Mouse (Mus musculus) left cerebral cortex, adult 8-10 months (tissue): ENCODE results near the gene Gas7. TPM values are rescaled to one million over a fixed set of nuclear protein-coding genes. Genes with fewer than 3 reads are reported as not detected.

Experiments
- DNase-seq, 2 experiments: peaks; one replicate each; pipeline ENCODE4 v3.0.0; 2022; ENCODE audit warnings: low spot score in 2 of 2
- total RNA-seq, 4 experiments: library from RNA; stranded (reverse); gene quantifications; 2 replicates each; pipeline ENCODE4 v1.2.4; 2022

The Gas7 gene
- total RNA-seq, 4 experiments from 2014 or later = 532 to 564 (median 545) TPM

GRCm38 (mm10) chr11:67681871-67682270 lies 226.6 kb downstream of the Gas7 start:
- no peak for DNase-seq

DNA sequence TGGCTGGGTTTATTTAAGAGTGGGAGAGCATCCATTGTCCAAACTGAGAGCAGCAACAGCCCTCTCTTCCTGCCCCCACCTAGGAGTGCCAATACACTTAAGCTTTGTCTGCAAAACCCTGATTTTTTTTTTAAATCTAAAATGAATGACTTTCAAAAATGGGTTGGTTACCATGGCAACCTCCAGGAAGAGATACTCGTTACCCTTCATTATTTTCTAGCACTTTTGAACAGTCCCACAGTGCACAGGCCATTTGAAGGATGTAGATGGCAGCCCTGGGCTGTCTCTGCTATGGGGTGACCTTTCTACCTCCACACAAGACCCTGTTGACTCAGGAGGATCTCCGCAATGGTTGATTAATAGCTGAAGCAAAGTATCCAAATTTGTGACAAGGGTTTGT lies 230.9 kb downstream of the Gas7 start:
- no peak for DNase-seq

DNA sequence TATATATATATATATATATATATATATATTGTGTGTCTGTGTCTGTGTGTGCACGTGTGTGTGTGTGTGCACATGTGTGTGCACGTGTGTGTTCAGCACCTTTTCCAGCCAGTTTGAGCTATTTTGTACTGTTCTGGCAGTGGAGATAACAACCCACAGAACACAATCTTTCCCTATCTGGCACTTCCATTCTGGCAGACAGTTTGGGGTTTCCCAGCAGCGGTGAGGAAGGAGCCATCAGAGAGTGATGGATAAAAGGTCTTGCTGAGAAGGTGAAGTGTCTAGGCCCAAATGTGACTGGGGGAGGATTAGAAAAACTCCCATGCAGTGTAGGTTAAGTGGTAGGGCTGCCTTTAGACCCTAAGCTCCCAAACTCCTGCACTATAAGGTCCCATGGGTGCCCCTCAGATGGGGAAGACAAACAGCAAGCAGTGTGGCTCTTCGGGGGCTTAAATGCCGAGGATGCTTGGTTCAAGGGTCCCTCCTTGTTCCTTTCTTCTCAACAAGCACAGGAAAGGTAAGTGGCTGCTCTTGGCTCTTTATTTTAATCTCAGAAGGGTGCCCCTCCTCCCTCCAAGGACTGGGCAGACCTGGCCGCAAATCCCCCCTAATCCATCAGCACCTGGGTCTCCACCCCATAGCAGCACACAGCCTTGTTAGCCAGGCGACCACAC lies 239.6 kb downstream of the Gas7 start, which contains the start of gene Rcvrn:
Gene Rcvrn, plus strand, starts transcription at position 624 of the 674 bp plus-strand sequence.
- DNase-seq = no peak

DNA sequence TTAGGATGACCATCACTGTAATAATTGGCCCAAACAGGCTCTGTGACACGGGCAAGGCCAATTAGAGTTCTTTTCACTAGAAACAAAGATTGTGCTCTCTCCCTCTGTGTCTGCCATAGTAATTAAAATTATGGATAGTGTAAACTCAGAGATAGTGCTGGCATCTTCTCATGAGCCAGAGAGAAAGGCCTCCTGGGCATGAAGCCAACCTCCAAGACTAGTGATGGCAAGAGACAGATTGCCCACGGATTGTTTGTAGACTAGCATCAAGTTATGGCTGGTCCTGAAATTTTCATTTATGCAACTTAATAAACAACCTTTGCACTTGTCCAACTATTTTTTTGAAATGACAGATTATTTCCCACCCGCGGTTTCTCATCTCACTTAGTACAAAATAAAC lies 257.7 kb downstream of the Gas7 start:
- no peak for DNase-seq

DNA sequence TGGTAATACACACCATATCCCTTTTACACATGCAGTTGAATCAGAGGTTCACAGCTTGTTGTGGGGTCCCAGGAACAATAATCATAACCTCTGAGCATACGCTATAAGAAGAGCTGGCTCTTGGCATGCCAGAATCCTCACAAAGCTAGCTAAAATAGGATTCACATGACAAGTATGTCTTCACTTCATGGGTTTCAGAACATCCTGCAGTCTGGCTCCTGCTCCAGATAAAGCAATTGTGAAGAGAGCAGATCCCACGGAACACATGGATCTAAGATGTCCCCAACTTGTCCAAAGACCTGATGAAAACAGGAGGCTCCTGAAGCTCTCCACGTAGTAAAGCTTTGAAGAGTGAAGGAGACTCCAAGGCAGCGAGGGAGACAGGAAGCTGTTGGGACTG lies 260.1 kb downstream of the Gas7 start:
- DNase-seq = no peak

DNA sequence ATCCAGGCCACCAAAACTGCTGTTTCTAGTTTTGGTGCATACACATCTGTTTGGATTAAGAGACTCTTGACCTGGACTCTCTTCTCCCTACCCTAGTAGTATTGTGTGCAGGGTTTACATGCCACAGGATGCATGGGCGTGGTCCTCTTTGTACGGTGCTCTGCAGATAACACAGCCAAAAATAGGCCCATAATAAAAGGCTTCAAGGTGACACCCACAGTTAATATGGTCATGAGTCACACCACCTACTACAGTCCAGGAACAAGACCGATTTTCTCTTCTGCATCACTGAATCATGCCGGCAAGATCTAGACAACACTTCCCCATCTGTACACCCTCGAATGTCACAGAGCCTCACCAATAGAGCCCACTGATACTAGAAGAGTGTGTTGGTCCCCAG lies 266.2 kb downstream of the Gas7 start:
- peak in 1 of 2 experiments; percentile 28 for DNase-seq

DNA sequence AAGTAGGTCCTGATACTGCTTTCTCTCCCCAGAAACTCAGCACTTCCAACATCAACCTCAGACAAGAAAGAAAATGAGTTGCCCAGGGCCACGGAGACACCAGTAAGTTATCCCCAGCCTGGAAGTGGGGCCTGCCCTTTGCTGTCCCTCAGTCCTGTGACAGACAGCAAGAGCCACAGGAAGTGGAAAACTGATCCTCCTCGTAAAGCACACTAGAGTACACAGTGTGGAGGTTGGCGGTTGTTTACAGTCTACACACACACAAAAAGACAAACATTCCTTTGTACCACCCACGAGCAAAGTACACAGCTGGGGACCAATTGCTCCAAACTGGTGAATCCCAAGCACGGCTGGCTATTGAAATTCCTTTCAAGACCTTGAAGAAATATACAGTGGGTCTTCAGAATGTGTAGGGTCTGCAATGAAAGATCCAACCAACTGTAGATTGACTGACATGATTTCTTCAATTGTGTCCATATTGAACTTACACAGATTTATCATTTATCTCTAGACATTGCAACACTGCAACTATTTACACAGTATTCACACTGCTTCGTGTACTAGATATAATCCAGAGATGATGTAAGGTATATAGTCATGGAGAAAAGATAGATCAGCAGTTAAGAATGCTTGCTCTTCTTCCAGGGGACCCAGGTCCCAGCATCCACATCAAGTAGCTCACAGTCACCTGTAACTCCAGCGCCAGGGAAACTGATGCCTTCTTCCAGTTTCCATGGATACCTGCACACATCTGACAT lies 267.3 kb downstream of the Gas7 start:
- no peak for DNase-seq

GRCm38 (mm10) chr11:67723231-67724013 lies 268.2 kb downstream of the Gas7 start:
- peak in 1 of 2 experiments; percentile 76 for DNase-seq

DNA sequence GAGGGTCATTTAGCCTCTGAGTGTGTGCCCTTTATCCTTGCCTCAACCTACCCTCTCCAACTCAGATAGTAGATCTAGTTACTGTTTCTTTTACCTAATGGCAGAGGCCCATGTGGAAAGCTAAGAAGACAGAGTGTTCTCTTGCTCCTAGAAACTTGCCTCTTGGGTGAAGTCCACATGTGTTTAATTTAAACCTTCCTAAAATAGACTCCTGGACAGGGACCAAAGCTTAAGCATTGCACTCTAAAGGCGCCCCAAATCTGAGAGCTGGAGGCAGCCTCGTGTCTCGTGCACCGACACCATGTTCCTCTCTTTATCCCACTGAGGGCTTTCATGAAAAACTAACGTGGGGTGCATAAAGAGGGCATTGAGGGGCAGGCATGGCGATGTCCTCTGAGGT lies 271.9 kb downstream of the Gas7 start:
- no peak for DNase-seq

DNA sequence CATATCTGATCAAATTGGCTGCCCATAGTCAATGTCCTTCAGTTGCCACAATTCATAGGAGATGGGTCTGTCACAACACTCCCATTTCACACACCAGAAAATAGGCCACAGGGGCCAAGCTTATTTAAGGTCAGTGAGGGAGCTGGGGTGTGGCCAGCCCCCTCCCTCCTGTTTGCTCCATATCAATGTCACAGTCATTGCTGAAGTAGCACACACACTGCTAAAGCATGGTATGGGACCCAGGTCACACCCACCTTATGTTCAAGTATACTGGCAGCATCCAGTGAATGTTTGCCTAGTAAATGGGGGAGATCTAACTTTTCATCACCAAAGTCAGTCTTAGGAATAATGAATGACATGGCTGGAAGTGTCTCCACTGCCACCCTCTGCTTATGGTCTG lies 273.5 kb downstream of the Gas7 start:
- no peak for DNase-seq

DNA sequence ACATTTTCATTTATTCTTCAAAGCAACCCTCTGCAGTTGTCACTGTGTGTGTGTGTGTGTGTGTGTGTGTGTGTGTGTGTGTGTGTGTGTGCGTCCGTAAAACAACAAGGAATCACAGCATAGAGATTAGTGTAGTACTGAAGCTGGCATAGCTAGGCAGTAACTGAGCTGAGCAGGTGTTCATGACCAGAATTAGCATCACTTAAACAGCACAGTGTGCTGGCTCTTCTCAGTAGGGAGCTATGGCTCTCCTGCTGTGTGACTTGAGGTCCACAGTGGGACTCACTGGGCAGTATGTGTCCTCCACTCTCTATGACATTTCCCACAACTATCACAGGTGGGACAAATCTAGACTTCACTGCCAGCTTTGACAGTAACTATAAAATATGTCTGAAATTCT lies 275.8 kb downstream of the Gas7 start:
- no peak for DNase-seq

DNA sequence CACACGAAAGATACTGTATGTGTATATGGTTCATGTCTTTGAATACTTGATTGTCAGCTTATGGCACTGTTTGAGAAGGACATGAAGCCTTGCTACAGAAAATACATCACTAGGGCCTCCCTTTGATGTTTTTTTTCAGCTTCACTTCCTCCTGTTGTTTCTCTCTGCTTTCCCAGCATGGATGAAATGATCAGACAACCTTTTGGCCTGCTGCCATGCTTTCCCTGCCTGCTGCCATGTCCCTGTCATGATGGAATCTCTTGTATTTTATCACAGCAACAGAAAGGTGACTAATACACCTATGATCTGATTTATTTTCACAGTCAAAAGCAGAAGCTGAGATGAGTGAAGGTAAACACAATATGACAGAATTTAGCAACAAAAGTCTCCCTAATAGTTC lies 278.5 kb downstream of the Gas7 start:
- no peak for DNase-seq

GRCm38 (mm10) chr11:67734597-67734996 lies 279.4 kb downstream of the Gas7 start:
- DNase-seq = peak in 1 of 2 experiments; percentile 44

- no peak for DNase-seq
Measured at GRCm38 (mm10) chr11:67738345-67738744, 283.1 kb downstream of the Gas7 start.

Other genes starting within 250 kb of the Gas7 start
- 1 to 10 TPM in 3 of 4 experiments, under 1 TPM in 1; 0.28 to 9.3 (median 5.5) TPM for gene Myh4, start 217.4 kb upstream of the Gas7 start, total RNA-seq
- under 1 TPM; 0.27 to 0.39 (median 0.34) TPM for gene Myh8, start 178.3 kb upstream of the Gas7 start, total RNA-seq
- gene Myh13, start 133.8 kb upstream of the Gas7 start, total RNA-seq = under 1 TPM; 0.07 to 0.27 (median 0.18) TPM
- gene Rcvrn, start 239.9 kb downstream of the Gas7 start, total RNA-seq = 1 to 10 TPM in 2 of 4 experiments, under 1 TPM in 2; 0.72 to 2.4 (median 1.0) TPM